Mouse (Mus musculus): ENCODE measurements around the gene Slc25a41. TPM values are rescaled to one million over a fixed set of nuclear protein-coding genes. Genes with fewer than 3 reads are reported as not detected.

Gene Slc25a41
- polyA plus RNA-seq, 1 experiment from 2014 or later, result not detected

- no peaks in the 10 kb centered on the region for H3K4me1 ChIP-seq (replicated peaks; ENCODE audit: control insufficient read depth, insufficient read depth, low read length)
- peak overlapping the region; percentile 6; the same call in 1 of the 2 replicates for H3K9ac ChIP-seq
- no peaks in the 10 kb centered on the region for H3K36me3 ChIP-seq (replicated peaks; ENCODE audit: control insufficient read depth, insufficient read depth)
- ATAC-seq (ENCODE audit: low FRiP score), result no peak
- no peaks in the 10 kb centered on the region for H3K9me3 ChIP-seq (ENCODE audit: control insufficient read depth, low read length)
- DNase-seq (ENCODE audit: low spot score), result no peak
- peak overlapping the region; percentile 37 for H3K4me2 ChIP-seq (replicated peaks)
- no peak overlapping the region for H3K27ac ChIP-seq
- peak overlapping the region; percentile 9 for H3K4me3 ChIP-seq (replicated peaks; ENCODE audit: low read length)
- 13% methylated on average over 9 of the region's 9 CpGs for WGBS
- H3K27me3 ChIP-seq (ENCODE audit: control insufficient read depth, insufficient read depth, low read length), result no peaks in the 10 kb centered on the region
Observed at GRCm38 (mm10) chr17:57070272-57070671, 28.8 kb upstream of the Slc25a41 start.

- DNase-seq (ENCODE audit: low spot score) (no peak), ATAC-seq (ENCODE audit: low FRiP score) (no peak)
- 66% methylated on average over 5 of the region's 5 CpGs for WGBS
- peaks cover 25% of the 10 kb centered on the region for H3K27me3 ChIP-seq (ENCODE audit: control insufficient read depth, insufficient read depth, low read length)
- H3K4me2 ChIP-seq (replicated peaks), result no peak overlapping the region
- H3K27ac ChIP-seq, result no peak overlapping the region
- H3K36me3 ChIP-seq (replicated peaks; ENCODE audit: control insufficient read depth, insufficient read depth), result no peaks in the 10 kb centered on the region
- H3K9ac ChIP-seq, result no peak overlapping the region
- no peak overlapping the region for H3K4me3 ChIP-seq (replicated peaks; ENCODE audit: low read length)
- H3K4me1 ChIP-seq (replicated peaks; ENCODE audit: control insufficient read depth, insufficient read depth, low read length), result peaks cover 2% of the 10 kb centered on the region; the same call in 1 of the 2 replicates
- H3K9me3 ChIP-seq (ENCODE audit: control insufficient read depth, low read length), result no peaks in the 10 kb centered on the region
Observed at GRCm38 (mm10) chr17:57066908-57067307, 25.5 kb upstream of the Slc25a41 start.

DNA sequence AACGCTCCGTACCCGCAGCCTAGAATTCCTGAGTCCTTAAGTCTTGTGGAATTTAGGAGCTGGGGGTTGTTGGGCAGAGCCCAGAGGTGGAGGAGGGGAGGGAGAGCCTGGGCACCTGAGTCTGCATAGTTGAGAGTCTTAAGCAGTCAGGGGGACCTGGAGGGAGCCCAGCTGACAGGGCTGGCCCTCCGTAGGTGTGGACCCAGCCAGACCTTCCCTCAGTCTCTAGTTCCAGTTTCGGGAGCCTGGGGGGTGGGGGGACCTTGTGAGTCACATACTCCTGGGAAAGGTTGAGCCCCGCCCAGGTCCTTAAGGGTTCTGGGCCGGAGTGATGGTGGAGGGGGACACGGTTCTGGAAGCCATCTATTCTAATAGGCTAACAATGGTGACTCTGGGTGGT, 21.6 kb upstream of the Slc25a41 start:
- H3K27me3 ChIP-seq (ENCODE audit: control insufficient read depth, insufficient read depth, low read length), result peaks cover 36% of the 10 kb centered on the region
- H3K4me2 ChIP-seq (replicated peaks), result no peak overlapping the region
- no peak for DNase-seq (ENCODE audit: low spot score)
- WGBS, result 6% methylated on average over 8 of the region's 8 CpGs
- H3K9ac ChIP-seq, result no peak overlapping the region
- H3K4me1 ChIP-seq (replicated peaks; ENCODE audit: control insufficient read depth, insufficient read depth, low read length), result peaks cover 16% of the 10 kb centered on the region
- H3K36me3 ChIP-seq (replicated peaks; ENCODE audit: control insufficient read depth, insufficient read depth), result no peaks in the 10 kb centered on the region
- H3K27ac ChIP-seq, result no peak overlapping the region
- no peaks in the 10 kb centered on the region for H3K9me3 ChIP-seq (ENCODE audit: control insufficient read depth, low read length)
- no peak for ATAC-seq (ENCODE audit: low FRiP score)
- H3K4me3 ChIP-seq (replicated peaks; ENCODE audit: low read length), result no peak overlapping the region

GRCm38 (mm10) chr17:57062548-57062947, 21.1 kb upstream of the Slc25a41 start:
- no peak for ATAC-seq (ENCODE audit: low FRiP score)
- no peak for DNase-seq (ENCODE audit: low spot score)
- no peak overlapping the region for H3K27ac ChIP-seq
- WGBS, result 2% methylated on average over 22 of the region's 22 CpGs
- H3K4me1 ChIP-seq (replicated peaks; ENCODE audit: control insufficient read depth, insufficient read depth, low read length), result peaks cover 18% of the 10 kb centered on the region
- peaks cover 36% of the 10 kb centered on the region for H3K27me3 ChIP-seq (ENCODE audit: control insufficient read depth, insufficient read depth, low read length)
- no peaks in the 10 kb centered on the region for H3K9me3 ChIP-seq (ENCODE audit: control insufficient read depth, low read length)
- H3K4me3 ChIP-seq (replicated peaks; ENCODE audit: low read length), result peak overlapping the region; percentile 31
- H3K4me2 ChIP-seq (replicated peaks), result peak overlapping the region; percentile 55
- H3K9ac ChIP-seq, result 0 out of 2 replicates have a peak overlapping the region, but pooled peaks have one; percentile 0
- no peaks in the 10 kb centered on the region for H3K36me3 ChIP-seq (replicated peaks; ENCODE audit: control insufficient read depth, insufficient read depth)

GRCm38 (mm10) chr17:57062011-57062521, 20.6 kb upstream of the Slc25a41 start:
- WGBS, result 1% methylated on average over 39 of the region's 39 CpGs
- peak overlapping the region; percentile 31 for H3K4me3 ChIP-seq (replicated peaks; ENCODE audit: low read length)
- no peak overlapping the region for H3K27ac ChIP-seq
- no peak for DNase-seq (ENCODE audit: low spot score)
- no peak for ATAC-seq (ENCODE audit: low FRiP score)
- H3K9me3 ChIP-seq (ENCODE audit: control insufficient read depth, low read length), result no peaks in the 10 kb centered on the region
- H3K27me3 ChIP-seq (ENCODE audit: control insufficient read depth, insufficient read depth, low read length), result peaks cover 36% of the 10 kb centered on the region
- no peaks in the 10 kb centered on the region for H3K36me3 ChIP-seq (replicated peaks; ENCODE audit: control insufficient read depth, insufficient read depth)
- H3K9ac ChIP-seq, result 0 out of 2 replicates have a peak overlapping the region, but pooled peaks have one; percentile 0
- peaks cover 18% of the 10 kb centered on the region for H3K4me1 ChIP-seq (replicated peaks; ENCODE audit: control insufficient read depth, insufficient read depth, low read length)
- H3K4me2 ChIP-seq (replicated peaks), result peak overlapping the region; percentile 55

DNA sequence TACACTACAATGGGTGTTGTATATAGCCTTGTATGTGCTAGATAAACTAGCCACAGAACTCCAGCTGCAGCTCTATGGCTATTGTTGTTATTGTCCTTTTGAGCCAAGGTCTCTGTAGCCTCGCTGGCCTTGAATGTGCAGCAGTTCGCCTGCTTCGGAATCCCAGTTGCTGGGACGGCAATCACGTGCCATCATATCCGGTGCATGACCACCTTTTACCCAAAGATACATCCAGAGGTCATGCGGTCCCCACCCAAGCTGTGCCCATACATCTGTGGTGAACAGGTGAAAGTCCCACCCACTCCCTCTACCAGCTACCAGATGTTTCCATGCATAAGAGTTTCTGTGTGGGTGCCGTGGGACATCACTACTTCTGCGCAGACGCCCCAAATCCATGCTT, 19.6 kb upstream of the Slc25a41 start:
- Histone ChIP-seq H3K4me1 (replicated peaks; ENCODE audit: control insufficient read depth, insufficient read depth, low read length) (peaks cover 18% of the 10 kb centered on the region), H3K36me3 (replicated peaks; ENCODE audit: control insufficient read depth, insufficient read depth) (peaks cover 6% of the 10 kb centered on the region), H3K9ac (peak overlapping the region; percentile 48; the same call in 1 of the 2 replicates), H3K9me3 (ENCODE audit: control insufficient read depth, low read length) (no peaks in the 10 kb centered on the region), H3K4me2 (replicated peaks) (peak overlapping the region; percentile 74), H3K27me3 (ENCODE audit: control insufficient read depth, insufficient read depth, low read length) (peaks cover 36% of the 10 kb centered on the region), H3K4me3 (replicated peaks; ENCODE audit: low read length) (peak overlapping the region; percentile 87), H3K27ac (0 out of 2 replicates have a peak overlapping the region, but pooled peaks have one; percentile 83)
- DNase-seq (ENCODE audit: low spot score) (no peak), ATAC-seq (ENCODE audit: low FRiP score) (no peak)
- 39% methylated on average over 10 of the region's 10 CpGs for WGBS

DNA sequence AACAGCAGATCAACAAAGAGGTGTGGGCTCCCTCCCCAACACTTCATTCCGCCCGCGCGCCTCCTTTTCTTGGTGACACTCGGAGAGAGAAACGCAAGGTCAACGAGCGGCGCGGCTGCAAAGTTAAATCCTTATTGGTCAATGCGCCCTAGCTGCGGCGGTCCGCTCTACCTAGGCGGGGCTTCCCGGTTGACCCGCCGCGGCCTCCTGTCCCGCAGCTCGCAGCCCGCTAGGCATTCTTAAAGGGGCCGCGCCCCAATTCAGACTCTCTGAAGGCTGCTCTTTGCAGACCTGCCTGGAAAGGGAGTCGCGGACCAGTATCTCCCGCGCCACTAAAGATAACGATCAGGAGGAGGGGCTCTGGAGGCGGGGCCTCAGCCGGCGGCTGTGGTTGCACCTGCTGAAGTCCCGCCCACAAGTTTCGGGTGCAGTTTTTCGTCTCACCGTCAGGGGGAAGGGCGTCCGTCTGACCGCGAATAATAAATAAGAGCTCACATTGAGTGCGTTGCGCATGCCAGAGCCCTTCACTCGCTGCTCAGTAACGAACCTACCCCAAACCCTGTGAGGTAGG, 18.9 kb upstream of the Slc25a41 start:
- Histone ChIP-seq H3K9me3 (ENCODE audit: control insufficient read depth, low read length) (no peaks in the 10 kb centered on the region), H3K27ac (peak overlapping the region; percentile 83), H3K4me2 (replicated peaks) (peak overlapping the region; percentile 74), H3K4me1 (replicated peaks; ENCODE audit: control insufficient read depth, insufficient read depth, low read length) (peaks cover 18% of the 10 kb centered on the region), H3K9ac (peak overlapping the region; percentile 80), H3K27me3 (ENCODE audit: control insufficient read depth, insufficient read depth, low read length) (peaks cover 36% of the 10 kb centered on the region), H3K4me3 (replicated peaks; ENCODE audit: low read length) (peak overlapping the region; percentile 87), H3K36me3 (replicated peaks; ENCODE audit: control insufficient read depth, insufficient read depth) (peaks cover 14% of the 10 kb centered on the region)
- ATAC-seq (ENCODE audit: low FRiP score), result peak; percentile 90
- WGBS, result under 1% methylated on average over 44 of the region's 44 CpGs
- peak; percentile 98 for DNase-seq (ENCODE audit: low spot score)

DNA sequence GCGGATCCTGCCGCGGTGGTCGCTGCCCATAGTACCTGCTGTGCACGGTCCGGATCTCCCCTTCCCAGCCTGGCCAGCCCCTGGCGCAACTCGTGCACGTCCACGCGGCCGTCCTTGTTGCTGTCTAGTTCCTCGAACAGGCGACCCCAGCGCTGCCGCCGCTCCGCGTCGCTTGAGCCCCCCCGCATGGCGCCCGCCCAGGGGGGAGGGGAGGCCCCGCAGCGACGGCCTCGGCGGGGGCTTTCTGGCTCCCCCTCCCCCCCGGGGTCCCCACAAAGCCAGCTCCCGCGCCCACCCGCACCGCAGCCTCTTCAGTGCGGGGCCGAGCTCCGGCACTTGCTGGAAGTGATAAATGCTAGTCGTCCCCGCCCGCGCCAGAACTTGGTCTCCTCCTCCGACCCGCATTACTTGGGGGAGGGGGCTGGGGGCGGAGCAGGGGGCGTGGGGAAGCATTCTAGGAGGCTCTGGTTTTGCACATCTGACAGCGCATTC, 18.1 kb upstream of the Slc25a41 start, which contains the start of gene Slc25a23:
Slc25a23 (minus strand) TSS at position 378 of the 492 bp plus-strand sequence.
- Histone ChIP-seq H3K27me3 (ENCODE audit: control insufficient read depth, insufficient read depth, low read length) (peaks cover 32% of the 10 kb centered on the region), H3K27ac (peak within 1 kb of the TSS; percentile 83), H3K9ac (peak within 1 kb of the TSS; percentile 80), H3K4me1 (replicated peaks; ENCODE audit: control insufficient read depth, insufficient read depth, low read length) (peaks cover 18% of the 10 kb centered on the region), H3K4me2 (replicated peaks) (peak within 1 kb of the TSS; percentile 74), H3K36me3 (replicated peaks; ENCODE audit: control insufficient read depth, insufficient read depth) (peaks cover 21% of the 10 kb centered on the region), H3K4me3 (replicated peaks; ENCODE audit: low read length) (peak within 1 kb of the TSS; percentile 87), H3K9me3 (ENCODE audit: control insufficient read depth, low read length) (no peaks in the 10 kb centered on the region)
- DNase-seq (ENCODE audit: low spot score) (peak; percentile 81), ATAC-seq (ENCODE audit: low FRiP score) (peak; percentile 78)
- under 1% methylated on average over 36 of the region's 45 CpGs for WGBS

DNA sequence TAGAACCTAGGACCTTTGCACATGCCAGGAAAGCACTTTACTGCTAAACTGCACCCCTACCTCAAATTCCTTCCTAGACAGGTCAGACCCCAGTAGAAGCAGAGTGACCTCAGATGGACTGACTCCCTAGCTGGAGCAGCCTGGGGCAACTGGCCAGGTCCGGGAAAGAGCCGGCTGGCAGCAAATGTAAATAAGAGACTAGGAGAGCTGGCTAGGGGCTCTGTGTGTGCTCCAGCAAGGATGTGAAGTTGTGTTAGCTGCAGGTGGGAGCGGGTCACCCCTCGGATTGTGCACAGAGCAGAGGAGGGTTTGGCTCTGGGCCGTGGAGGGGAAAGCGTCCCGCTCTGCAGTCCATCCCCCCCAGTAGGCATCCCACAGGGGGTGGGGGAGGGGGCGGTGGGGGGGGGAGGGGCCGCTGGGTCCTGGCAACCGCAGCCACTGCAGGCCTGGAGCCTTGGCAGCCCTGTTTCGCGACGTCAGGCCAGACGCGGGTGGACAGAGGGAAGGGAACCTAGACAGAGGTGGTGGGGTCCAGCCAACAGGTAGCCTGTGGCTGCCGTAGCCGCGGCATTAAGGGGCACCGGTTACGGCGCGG, 17.5 kb upstream of the Slc25a41 start, which contains the start of gene Crb3:
Crb3 (plus strand) TSS at position 215 of the 595 bp plus-strand sequence.
- Histone ChIP-seq H3K4me1 (replicated peaks; ENCODE audit: control insufficient read depth, insufficient read depth, low read length) (peaks cover 18% of the 10 kb centered on the region), H3K9ac (peak within 1 kb of the TSS; percentile 80), H3K27ac (peak within 1 kb of the TSS; percentile 83), H3K4me3 (replicated peaks; ENCODE audit: low read length) (peak within 1 kb of the TSS; percentile 87), H3K27me3 (ENCODE audit: control insufficient read depth, insufficient read depth, low read length) (peaks cover 27% of the 10 kb centered on the region), H3K4me2 (replicated peaks) (peak within 1 kb of the TSS; percentile 74), H3K9me3 (ENCODE audit: control insufficient read depth, low read length) (no peaks in the 10 kb centered on the region), H3K36me3 (replicated peaks; ENCODE audit: control insufficient read depth, insufficient read depth) (peaks cover 25% of the 10 kb centered on the region)
- DNase-seq (ENCODE audit: low spot score) (no peak), ATAC-seq (ENCODE audit: low FRiP score) (peak; percentile 0)
- WGBS, result 1% methylated on average over 17 of the region's 22 CpGs
